Mouse (Mus musculus): ENCODE measurements around the gene Lrrc8c. TPM values are rescaled to one million over a fixed set of nuclear protein-coding genes. Genes with fewer than 3 reads are reported as not detected.
"Not testable (repeated sequence)": the region's sequence is repeated elsewhere in the genome, so short reads cannot be mapped to it uniquely, and the experiment has no call there.

Gene Lrrc8c
- total RNA-seq, 2 experiments from 2014 or later, result 22.5 to 64.7 TPM

GRCm38 (mm10) chr5:105624257-105624656 is 105.1 kb downstream of the Lrrc8c start:
- ATAC-seq (replicated peaks; ENCODE audit: low FRiP score, low TSS enrichment, poor library complexity, severe bottlenecking), result no peak

GRCm38 (mm10) chr5:105625504-105626150 is 106.4 kb downstream of the Lrrc8c start:
- no peak for ATAC-seq (replicated peaks; ENCODE audit: low FRiP score, low TSS enrichment, poor library complexity, severe bottlenecking)

DNA sequence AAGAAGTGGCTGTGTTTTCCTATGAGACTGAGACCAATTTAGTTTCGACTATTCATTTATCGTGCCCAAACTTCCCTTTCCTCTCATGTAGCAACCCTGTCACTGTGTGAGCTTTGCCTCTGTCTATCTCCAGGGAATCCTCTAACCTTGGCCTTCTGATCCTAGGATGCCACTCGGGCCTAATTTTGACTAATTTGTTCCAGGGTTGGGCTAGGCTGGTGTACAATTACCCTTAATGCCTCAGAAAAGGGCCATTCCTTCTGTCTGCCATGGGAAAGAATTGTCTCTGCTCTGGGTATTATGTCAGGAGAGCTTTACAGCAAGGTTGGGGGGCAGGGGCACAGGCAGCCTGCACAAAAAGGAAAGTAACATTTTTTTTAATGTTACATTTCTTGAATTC is 107.2 kb downstream of the Lrrc8c start:
- no peak for ATAC-seq (replicated peaks; ENCODE audit: low FRiP score, low TSS enrichment, poor library complexity, severe bottlenecking)

DNA sequence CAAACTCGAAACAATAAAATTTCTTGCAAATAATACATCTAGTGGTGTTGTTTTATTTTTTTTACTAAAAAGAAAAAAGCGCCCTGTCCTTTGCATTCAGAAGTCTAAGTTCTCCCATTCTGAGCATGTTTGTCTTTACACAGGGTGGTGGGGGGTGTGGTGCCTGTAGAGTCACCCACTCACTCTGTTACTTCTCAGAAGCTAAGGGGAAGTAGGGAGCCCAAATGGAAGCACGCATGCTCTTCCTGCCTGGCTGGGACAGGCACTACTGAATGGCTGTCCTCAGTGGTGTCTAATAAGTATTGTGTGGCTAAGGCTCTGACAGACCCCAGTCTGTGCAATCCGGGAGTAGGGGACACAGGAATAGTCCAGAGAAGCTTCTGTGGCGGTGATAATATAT is 107.9 kb downstream of the Lrrc8c start:
- no peak for ATAC-seq (replicated peaks; ENCODE audit: low FRiP score, low TSS enrichment, poor library complexity, severe bottlenecking)

DNA sequence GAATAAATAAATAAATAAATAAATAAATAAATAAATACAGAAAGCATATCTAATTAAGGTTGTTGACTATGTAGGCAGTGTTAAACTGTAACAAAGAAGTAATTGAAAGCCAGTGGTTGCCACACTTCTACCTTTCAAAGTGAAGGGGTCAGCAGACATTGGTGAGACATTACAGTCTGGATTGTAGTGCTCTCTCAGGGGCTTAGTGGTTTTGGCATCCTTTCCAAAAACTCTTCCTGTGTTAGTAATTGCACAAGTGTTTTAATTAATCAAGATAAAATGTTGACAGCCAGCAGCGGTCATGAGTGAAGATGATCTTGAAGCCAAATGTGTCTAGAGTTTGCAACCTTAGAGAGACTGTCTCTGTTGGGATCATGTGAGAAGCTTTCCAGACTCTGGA is 110.8 kb downstream of the Lrrc8c start:
- ATAC-seq (replicated peaks; ENCODE audit: low FRiP score, low TSS enrichment, poor library complexity, severe bottlenecking), result no peak

DNA sequence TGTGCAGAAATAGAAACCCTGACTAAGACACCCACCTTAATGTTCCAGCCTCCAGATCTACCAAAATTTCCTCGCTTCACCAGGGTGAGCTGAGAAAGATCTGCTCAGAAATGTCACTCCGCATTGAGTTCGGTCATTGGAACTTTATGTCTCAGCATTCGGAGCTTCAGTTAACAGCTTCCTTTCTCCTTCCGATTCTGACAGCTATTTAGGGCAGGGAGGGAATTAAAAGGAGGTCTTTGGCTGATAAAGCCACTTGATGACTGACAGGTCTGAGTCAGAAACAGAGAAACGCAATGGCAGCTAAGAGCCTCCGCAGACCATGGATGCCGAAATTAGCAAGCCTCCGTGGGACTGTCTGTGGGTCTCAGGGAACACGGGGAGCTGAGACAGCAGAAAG is 112.9 kb downstream of the Lrrc8c start:
- no peak for ATAC-seq (replicated peaks; ENCODE audit: low FRiP score, low TSS enrichment, poor library complexity, severe bottlenecking)

- no peak for ATAC-seq (replicated peaks; ENCODE audit: low FRiP score, low TSS enrichment, poor library complexity, severe bottlenecking)
Observed at GRCm38 (mm10) chr5:105635576-105635975, 116.4 kb downstream of the Lrrc8c start.

- no peak for ATAC-seq (replicated peaks; ENCODE audit: low FRiP score, low TSS enrichment, poor library complexity, severe bottlenecking)
Observed at GRCm38 (mm10) chr5:105636484-105637191, 117.5 kb downstream of the Lrrc8c start.

DNA sequence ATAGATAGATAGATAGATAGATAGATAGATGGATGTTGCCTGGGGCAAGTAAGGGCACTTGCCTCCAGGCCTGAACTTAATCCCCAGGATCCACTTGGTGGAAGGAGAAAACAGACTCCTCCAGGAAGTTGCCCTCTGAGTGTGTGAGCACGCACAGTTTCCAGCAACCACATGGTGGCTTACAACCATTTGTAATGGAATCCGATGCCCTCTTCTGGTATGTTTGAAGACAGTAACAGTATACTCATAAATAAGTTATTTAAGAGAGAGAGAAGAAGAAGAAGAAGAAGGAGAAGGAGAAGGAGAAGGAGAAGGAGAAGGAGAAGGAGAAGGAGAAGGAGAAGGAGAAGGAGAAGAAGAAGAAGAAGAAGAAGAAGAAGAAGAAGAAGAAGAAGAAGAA is 119.1 kb downstream of the Lrrc8c start:
- not testable (repeated sequence) for ATAC-seq (replicated peaks; ENCODE audit: low FRiP score, low TSS enrichment, poor library complexity, severe bottlenecking)

DNA sequence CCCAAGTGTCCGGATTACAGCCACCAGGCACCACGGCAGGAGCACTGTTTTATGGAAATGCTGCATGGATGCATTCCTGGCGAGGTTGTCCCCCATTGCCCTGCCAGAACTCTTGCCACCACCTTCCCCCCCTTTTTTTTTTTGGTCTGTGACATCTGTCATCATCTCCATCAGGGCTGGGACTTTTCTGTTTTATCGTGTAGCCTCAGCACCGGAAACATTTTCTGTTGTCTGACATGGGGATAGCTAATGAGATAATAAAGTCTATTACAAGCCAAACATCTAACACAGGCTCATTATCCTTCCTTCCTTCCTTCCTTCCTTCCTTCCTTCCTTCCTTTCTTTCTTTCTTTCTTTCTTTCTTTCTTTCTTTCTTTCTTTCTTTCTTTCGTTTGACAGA is 119.7 kb downstream of the Lrrc8c start:
- ATAC-seq (replicated peaks; ENCODE audit: low FRiP score, low TSS enrichment, poor library complexity, severe bottlenecking), result no peak

DNA sequence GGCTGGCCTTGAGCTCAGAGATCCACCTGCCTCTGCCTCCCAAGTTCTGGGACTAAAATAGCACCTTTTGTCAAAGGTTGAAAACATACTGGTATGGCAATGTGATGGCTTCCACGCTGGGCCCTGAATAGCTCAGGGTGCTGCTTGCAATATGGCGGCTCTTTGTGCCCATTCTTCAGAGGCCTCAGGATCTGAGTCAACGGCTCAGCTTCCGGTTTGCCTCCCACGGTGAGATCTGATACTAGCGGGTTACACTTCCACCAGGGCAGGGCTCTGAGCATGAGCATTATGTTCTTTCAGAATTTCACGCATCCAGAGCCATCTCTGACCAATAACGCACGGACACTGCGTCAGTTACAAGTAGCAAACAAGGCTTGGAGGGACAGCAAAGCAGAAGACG is 120.2 kb downstream of the Lrrc8c start:
- no peak for ATAC-seq (replicated peaks; ENCODE audit: low FRiP score, low TSS enrichment, poor library complexity, severe bottlenecking)

DNA sequence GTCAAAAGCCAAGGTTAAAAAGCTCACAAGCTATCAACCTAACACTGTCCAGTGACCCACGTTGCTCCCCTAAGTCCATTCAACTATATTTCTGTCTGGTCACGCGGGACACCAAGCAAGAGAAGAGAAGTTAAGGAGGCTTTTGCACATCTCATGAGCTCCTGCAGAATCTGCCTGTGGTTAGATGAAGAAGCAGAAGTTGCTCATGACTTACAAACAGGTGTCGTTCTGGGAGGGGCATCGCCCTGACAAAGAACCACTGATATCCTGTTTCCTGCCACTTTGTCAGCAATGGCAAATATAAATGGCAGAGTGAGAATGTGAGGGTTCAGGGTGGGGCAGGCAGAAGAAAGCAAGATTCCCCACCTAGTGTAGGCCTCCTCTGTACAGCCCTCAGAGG is 123.3 kb downstream of the Lrrc8c start:
- ATAC-seq (replicated peaks; ENCODE audit: low FRiP score, low TSS enrichment, poor library complexity, severe bottlenecking), result peak; percentile 60; the same call in 1 of the 2 replicates

DNA sequence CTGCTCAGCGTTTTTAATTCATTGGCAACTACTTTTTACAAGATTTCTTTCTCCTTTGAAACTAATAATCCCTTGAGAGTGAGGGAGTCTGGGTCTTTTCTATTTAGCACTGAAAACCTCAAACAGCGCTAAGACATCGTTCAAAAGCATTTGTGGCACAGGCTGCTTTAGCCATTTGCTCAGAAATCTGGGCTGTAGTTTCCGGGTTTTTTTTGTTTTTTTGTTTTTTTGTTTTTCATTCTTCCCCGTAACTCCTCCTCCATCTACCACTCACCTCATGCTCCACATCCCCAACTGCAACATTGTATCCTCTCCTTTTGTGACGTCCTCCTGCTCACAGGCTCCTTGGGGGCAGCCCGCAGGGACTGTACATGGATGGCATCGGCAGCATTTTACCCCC is 124.1 kb downstream of the Lrrc8c start:
- no peak for ATAC-seq (replicated peaks; ENCODE audit: low FRiP score, low TSS enrichment, poor library complexity, severe bottlenecking)

- no peak for ATAC-seq (replicated peaks; ENCODE audit: low FRiP score, low TSS enrichment, poor library complexity, severe bottlenecking)
Observed at GRCm38 (mm10) chr5:105644195-105644594, 125.0 kb downstream of the Lrrc8c start.

- ATAC-seq (replicated peaks; ENCODE audit: low FRiP score, low TSS enrichment, poor library complexity, severe bottlenecking), result no peak
Observed at GRCm38 (mm10) chr5:105647094-105647493, 127.9 kb downstream of the Lrrc8c start.

GRCm38 (mm10) chr5:105648648-105649287 is 129.6 kb downstream of the Lrrc8c start:
- peak; percentile 48 for ATAC-seq (replicated peaks; ENCODE audit: low FRiP score, low TSS enrichment, poor library complexity, severe bottlenecking)

DNA sequence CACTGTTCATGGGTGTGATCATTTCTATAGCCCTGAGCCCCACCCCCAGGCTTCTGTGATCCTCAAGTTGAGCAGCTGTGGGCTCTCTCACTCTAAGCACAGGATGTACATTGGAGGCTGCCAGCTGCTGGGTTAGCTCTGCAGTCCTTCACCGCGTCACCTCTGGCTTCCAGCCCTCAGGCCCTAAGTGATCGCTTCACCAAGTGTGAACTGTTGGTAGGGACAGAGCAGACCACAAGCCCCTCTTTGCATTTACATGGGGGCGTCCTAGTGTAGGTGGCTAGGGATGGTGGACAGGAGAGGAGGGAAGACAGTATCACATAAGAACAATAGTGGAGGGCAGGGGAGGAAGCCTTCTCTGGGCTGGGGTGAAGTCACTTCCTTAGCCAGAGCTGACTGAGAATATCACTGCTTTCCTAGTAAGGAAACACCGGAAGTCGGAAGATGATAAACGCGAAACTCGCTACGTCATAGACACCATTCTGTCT is 130.4 kb downstream of the Lrrc8c start:
- ATAC-seq (replicated peaks; ENCODE audit: low FRiP score, low TSS enrichment, poor library complexity, severe bottlenecking), result no peak

- ATAC-seq (replicated peaks; ENCODE audit: low FRiP score, low TSS enrichment, poor library complexity, severe bottlenecking), result 0 out of 2 replicates have a peak, but pooled peaks have one; percentile 40
Observed at GRCm38 (mm10) chr5:105650728-105651479, 131.7 kb downstream of the Lrrc8c start.

DNA sequence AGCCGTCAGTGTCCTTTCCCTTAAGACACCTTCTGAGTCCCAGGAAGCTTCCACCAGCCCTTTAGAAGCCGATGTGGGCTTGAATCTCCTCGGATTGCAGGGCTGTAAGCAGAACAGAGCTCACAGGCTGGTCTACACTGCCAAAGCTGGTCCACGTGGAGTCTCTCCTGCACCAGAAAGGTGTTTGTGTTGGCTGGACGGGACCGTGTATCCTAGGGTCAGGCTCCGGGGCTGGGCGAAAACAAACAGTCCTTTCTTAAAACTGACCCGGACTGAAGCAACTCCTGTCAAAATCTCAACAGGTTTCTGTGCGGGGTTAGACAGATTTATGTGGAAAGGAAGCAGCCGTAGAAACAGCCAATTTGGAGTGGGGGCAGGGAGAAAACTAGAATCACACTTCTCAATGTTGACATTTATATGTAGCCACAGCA is 132.4 kb downstream of the Lrrc8c start:
- ATAC-seq (replicated peaks; ENCODE audit: low FRiP score, low TSS enrichment, poor library complexity, severe bottlenecking), result peak; percentile 15; the same call in 1 of the 2 replicates
